Mouse (Mus musculus): ENCODE results near the gene B230217C12Rik. TPM values are rescaled to one million over a fixed set of nuclear protein-coding genes. Genes with fewer than 3 reads are reported as not detected.

B230217C12Rik gene
- polyA plus RNA-seq, 1 experiment, result not detected

DNA sequence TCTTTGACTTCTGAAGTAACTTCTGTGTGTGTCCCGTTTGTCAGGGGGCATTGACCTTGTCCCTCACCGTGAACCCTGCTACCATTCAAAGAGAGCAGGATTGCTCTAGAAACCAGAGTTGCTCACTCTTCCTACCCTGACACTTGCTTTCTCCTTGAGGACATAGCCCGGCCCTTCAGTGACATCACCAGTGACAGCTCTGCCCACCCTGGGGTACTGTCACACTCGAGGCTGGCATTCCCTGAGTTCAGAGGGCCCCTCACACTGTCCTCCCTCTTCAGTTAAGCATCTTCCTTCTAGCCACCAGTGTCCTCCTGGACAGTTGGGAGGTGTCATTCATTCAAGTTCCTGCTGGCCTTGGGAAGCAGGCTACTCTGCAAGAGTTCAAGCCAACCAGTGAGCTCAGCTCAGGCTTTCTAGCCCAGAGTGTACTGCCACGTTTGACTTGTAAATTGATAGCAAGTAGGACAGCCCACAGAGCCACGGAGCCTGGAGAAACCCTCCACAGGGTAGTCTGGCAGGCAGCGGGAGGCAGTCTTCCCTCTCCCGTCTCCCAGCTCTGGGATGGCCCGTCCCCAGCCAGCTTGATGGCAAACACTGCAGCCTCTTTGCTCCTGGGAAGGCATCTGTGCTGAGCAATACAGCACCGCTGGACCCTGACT, 1.7 kb upstream of the B230217C12Rik start:
- TF ChIP-seq POLR2A (IDR thresholded peaks at IDR 0.05; ENCODE audit: insufficient read depth, low read depth, low read length), result no peak
- TF ChIP-seq CTCF (IDR thresholded peaks at IDR 0.05; ENCODE audit: insufficient read depth, low read depth, low read length), result no peak
- no peak overlapping the region for H3K27ac ChIP-seq (ENCODE audit: insufficient read depth, low read depth, low read length)
- H3K4me1 ChIP-seq (ENCODE audit: control insufficient read depth, insufficient read depth, low read length), result peaks cover 9% of the 10 kb centered on the region
- no peak overlapping the region for H3K4me3 ChIP-seq (ENCODE audit: insufficient read depth, low read depth, low read length)
- WGBS, result 41% methylated on average over 10 of the region's 10 CpGs

- TF ChIP-seq POLR2A (IDR thresholded peaks at IDR 0.05; ENCODE audit: insufficient read depth, low read depth, low read length) (no peak), CTCF (IDR thresholded peaks at IDR 0.05; ENCODE audit: insufficient read depth, low read depth, low read length) (no peak)
- WGBS, result 62% methylated on average over 11 of the region's 11 CpGs
- peak overlapping the region; percentile 100; the same call in 1 of the 2 replicates for H3K27ac ChIP-seq (ENCODE audit: insufficient read depth, low read depth, low read length)
- H3K4me3 ChIP-seq (ENCODE audit: insufficient read depth, low read depth, low read length), result no peak overlapping the region
- peaks cover 9% of the 10 kb centered on the region for H3K4me1 ChIP-seq (ENCODE audit: control insufficient read depth, insufficient read depth, low read length)
Observed at GRCm38 (mm10) chr11:97839441-97840134, 992 bp upstream of the B230217C12Rik start.

- Histone ChIP-seq H3K27ac (ENCODE audit: insufficient read depth, low read depth, low read length) (peak overlapping the region; percentile 100), H3K4me1 (ENCODE audit: control insufficient read depth, insufficient read depth, low read length) (peaks cover 9% of the 10 kb centered on the region), H3K4me3 (ENCODE audit: insufficient read depth, low read depth, low read length) (no peak overlapping the region; the same call in 1 of the 2 replicates)
- 19% methylated on average over 2 of the region's 2 CpGs for whole genome bisulfite sequencing
- TF ChIP-seq POLR2A (IDR thresholded peaks at IDR 0.05; ENCODE audit: insufficient read depth, low read depth, low read length) (no peak), CTCF (IDR thresholded peaks at IDR 0.05; ENCODE audit: insufficient read depth, low read depth, low read length) (no peak)
Observed at GRCm38 (mm10) chr11:97840135-97840490, 467 bp upstream of the B230217C12Rik start.

GRCm38 (mm10) chr11:97840991-97841661, 546 bp downstream of the B230217C12Rik start:
- TF ChIP-seq CTCF (IDR thresholded peaks at IDR 0.05; ENCODE audit: insufficient read depth, low read depth, low read length) (no peak), POLR2A (IDR thresholded peaks at IDR 0.05; ENCODE audit: insufficient read depth, low read depth, low read length) (peak; percentile 96)
- H3K4me3 ChIP-seq (ENCODE audit: insufficient read depth, low read depth, low read length), result peak overlapping the region; percentile 96
- H3K4me1 ChIP-seq (ENCODE audit: control insufficient read depth, insufficient read depth, low read length), result peaks cover 9% of the 10 kb centered on the region
- H3K27ac ChIP-seq (ENCODE audit: insufficient read depth, low read depth, low read length), result peak overlapping the region; percentile 100
- under 1% methylated on average over 22 of the region's 22 CpGs for WGBS

GRCm38 (mm10) chr11:97842001-97842400, 1.4 kb downstream of the B230217C12Rik start:
- Histone ChIP-seq H3K27ac (ENCODE audit: insufficient read depth, low read depth, low read length) (peak overlapping the region; percentile 27; the same call in 1 of the 2 replicates), H3K4me3 (ENCODE audit: insufficient read depth, low read depth, low read length) (peak overlapping the region; percentile 40)
- 15% methylated on average over 4 of the region's 4 CpGs for WGBS

GRCm38 (mm10) chr11:97850367-97850766, 9.8 kb downstream of the B230217C12Rik start:
- Histone ChIP-seq H3K4me1 (ENCODE audit: control insufficient read depth, insufficient read depth, low read length) (no peaks in the 10 kb centered on the region), H3K4me3 (ENCODE audit: insufficient read depth, low read depth, low read length) (no peak overlapping the region), H3K27ac (ENCODE audit: insufficient read depth, low read depth, low read length) (no peak overlapping the region)
- no peak for TF ChIP-seq POLR2A (IDR thresholded peaks at IDR 0.05; ENCODE audit: insufficient read depth, low read depth, low read length)
- WGBS, result 79% methylated on average over 6 of the region's 6 CpGs

More at GRCm38 (mm10) chr11:97842001-97842400, 1.4 kb downstream of the B230217C12Rik start:
- H3K4me1 ChIP-seq (ENCODE audit: control insufficient read depth, insufficient read depth, low read length), result peaks cover 9% of the 10 kb centered on the region
- TF ChIP-seq POLR2A (IDR thresholded peaks at IDR 0.05; ENCODE audit: insufficient read depth, low read depth, low read length), result no peak
- no peak for TF ChIP-seq CTCF (IDR thresholded peaks at IDR 0.05; ENCODE audit: insufficient read depth, low read depth, low read length)

DNA sequence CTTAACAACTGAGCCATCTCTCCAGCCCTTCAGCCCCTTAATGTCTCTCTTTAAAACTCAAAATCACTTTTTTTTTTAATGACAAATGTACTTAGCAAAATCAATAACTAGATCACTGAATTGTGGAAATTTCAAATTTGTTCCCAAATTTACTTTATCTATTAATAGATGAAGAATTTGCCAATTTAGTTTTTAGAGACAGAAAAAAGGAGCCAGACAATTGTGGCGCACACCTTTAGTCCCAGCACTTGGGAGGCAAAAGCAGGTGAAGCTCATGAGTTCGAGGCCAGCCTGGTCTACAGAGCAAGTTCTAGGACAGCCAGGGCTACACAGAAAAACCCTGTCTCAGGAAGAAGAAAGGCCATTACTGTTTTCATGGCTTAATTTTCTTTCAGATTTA, 11.0 kb downstream of the B230217C12Rik start:
- no peaks in the 10 kb centered on the region for H3K4me1 ChIP-seq (ENCODE audit: control insufficient read depth, insufficient read depth, low read length)
- WGBS, result 95% methylated on average over 2 of the region's 2 CpGs
- TF ChIP-seq POLR2A (IDR thresholded peaks at IDR 0.05; ENCODE audit: insufficient read depth, low read depth, low read length) (no peak), CTCF (IDR thresholded peaks at IDR 0.05; ENCODE audit: insufficient read depth, low read depth, low read length) (no peak)
- no peak overlapping the region for H3K4me3 ChIP-seq (ENCODE audit: insufficient read depth, low read depth, low read length)
- no peak overlapping the region for H3K27ac ChIP-seq (ENCODE audit: insufficient read depth, low read depth, low read length)

DNA sequence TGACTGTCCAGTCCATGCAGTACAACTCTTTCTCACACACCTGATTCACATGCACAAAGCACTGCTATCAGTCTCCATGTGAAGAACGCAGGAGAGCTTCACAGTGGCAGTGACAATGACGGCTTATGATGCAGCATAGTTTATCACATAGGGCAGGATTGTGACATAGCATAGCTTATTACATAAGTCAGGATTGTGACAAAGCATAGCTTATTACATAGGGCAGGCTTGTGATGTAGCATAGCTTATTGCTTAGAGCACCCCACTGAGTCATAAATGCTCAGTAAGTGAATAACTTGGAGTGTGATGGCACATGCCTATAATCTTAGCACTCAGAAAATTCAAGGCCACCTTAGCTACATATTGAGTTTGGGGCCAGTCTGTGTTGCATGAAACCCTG, 14.9 kb downstream of the B230217C12Rik start:
- H3K27ac ChIP-seq (ENCODE audit: insufficient read depth, low read depth, low read length), result no peak overlapping the region
- WGBS, result 96% methylated on average over 2 of the region's 2 CpGs
- no peak for TF ChIP-seq POLR2A (IDR thresholded peaks at IDR 0.05; ENCODE audit: insufficient read depth, low read depth, low read length)
- no peak for TF ChIP-seq CTCF (IDR thresholded peaks at IDR 0.05; ENCODE audit: insufficient read depth, low read depth, low read length)
- no peak overlapping the region for H3K4me3 ChIP-seq (ENCODE audit: insufficient read depth, low read depth, low read length)
- no peaks in the 10 kb centered on the region for H3K4me1 ChIP-seq (ENCODE audit: control insufficient read depth, insufficient read depth, low read length)

DNA sequence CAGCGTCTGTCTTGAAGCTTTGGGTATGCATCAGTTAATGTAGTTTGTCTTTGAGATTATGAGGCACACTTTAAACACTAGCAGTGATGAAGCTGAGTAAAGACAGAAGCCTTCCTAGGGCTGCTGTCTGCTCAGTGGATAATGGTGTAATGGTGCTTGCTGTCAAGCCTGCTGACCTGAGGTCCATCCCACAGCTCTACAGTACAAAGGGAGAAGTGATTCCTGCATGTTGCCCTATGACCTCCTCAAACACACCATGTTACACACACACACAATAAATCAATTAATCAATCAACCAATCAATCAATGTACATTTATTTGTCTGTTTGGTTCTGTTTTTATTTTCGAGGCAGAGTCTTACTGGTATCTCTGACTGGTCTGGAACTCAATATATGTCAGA, 21.6 kb downstream of the B230217C12Rik start:
- 91% methylated on average over 2 of the region's 2 CpGs for WGBS
- no peak overlapping the region for H3K4me3 ChIP-seq (ENCODE audit: insufficient read depth, low read depth, low read length)
- H3K4me1 ChIP-seq (ENCODE audit: control insufficient read depth, insufficient read depth, low read length), result no peaks in the 10 kb centered on the region
- TF ChIP-seq POLR2A (IDR thresholded peaks at IDR 0.05; ENCODE audit: insufficient read depth, low read depth, low read length), result no peak
- TF ChIP-seq CTCF (IDR thresholded peaks at IDR 0.05; ENCODE audit: insufficient read depth, low read depth, low read length), result no peak
- H3K27ac ChIP-seq (ENCODE audit: insufficient read depth, low read depth, low read length), result no peak overlapping the region

Measured in olfactory bulb, adult 2 months (tissue).